Mouse (Mus musculus) bone marrow macrophage, adult 2 months (primary cell): Measurements from ENCODE around the gene Tmco4.

Experiments used
- CTCF ChIP-seq: IDR thresholded peaks from 2 replicates; pipeline ENCODE4 v1.5.1; 2012; ENCODE audit warnings: low read depth, mild to moderate bottlenecking, low read length, moderate library complexity
- POLR2A ChIP-seq: IDR thresholded peaks from 2 replicates; pipeline ENCODE4 v1.6.1; 2012; ENCODE audit warnings: mild to moderate bottlenecking, low read depth, low read length, borderline replicate concordance

DNA sequence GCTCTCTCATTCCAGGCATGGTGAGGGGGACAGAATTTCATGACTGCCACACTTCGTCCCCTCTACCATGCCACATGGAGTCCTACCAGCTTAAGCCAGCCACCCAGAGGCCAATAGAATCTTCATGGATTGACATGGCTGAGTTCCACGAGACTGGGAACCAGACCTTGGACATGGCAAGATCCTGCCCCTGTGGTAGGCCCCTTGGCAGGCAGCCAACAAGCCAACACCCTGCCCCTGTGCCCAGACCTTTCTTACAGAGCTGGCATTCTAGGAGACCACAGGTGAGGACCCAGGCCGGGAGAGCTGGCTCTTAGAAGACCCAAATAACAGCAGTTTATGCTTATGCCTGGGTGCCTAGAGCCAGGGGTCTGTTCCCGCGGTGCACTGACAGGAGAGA is 6.8 kb upstream of the Tmco4 start:
- TF ChIP-seq CTCF (no peak), POLR2A (no peak)
